Mouse (Mus musculus) liver, embryonic 14.5 days (tissue): ENCODE data around the gene Vps9d1.

ENCODE experiments used
- CTCF ChIP-seq: IDR thresholded peaks from 2 replicates; pipeline ENCODE4 v1.5.1; 2016; ENCODE audit warnings: antibody characterized with exemption, low read depth, control low read depth
- EP300 ChIP-seq: IDR thresholded peaks from 2 replicates; pipeline ENCODE4 v1.6.1; 2016; ENCODE audit warnings: antibody characterized with exemption, low read depth

- no peak for TF ChIP-seq CTCF
- TF ChIP-seq EP300: no peak
Observed at GRCm38 (mm10) chr8:123252925-123253324, 1.2 kb downstream of the Vps9d1 start.
